Mouse (Mus musculus) cortical plate, adult 2 months (tissue): Measurements from ENCODE around the gene Sh3bgr. TPM values are rescaled to one million over a fixed set of nuclear protein-coding genes. Genes with fewer than 3 reads are reported as not detected.
A peak's percentile ranks its signal among the peaks of the same experiment; 100 is the strongest.

Source experiments
- H3K27ac ChIP-seq: fragments of 200-500 bp; 2 replicates; pipeline ENCODE4 v1.5.1; 2012; ENCODE audit warnings: low read length, control low read depth, inconsistent platforms; ENCODE audit not compliant: insufficient read depth
- H3K4me1 ChIP-seq: fragments of 200-500 bp; 2 replicates; pipeline ENCODE4 v1.6.1; 2011; ENCODE audit warnings: low read length; ENCODE audit not compliant: control insufficient read depth, insufficient read depth
- H3K4me3 ChIP-seq: fragments of 200-500 bp; 2 replicates; pipeline ENCODE4 v1.5.1; 2011; ENCODE audit warnings: mild to moderate bottlenecking, low read length, control low read depth; ENCODE audit not compliant: insufficient read depth
- CTCF ChIP-seq: fragments of 200-500 bp; IDR thresholded peaks from 2 replicates; pipeline ENCODE4 v1.5.1; 2011; ENCODE audit warnings: mild to moderate bottlenecking, control low read depth, low read length; ENCODE audit not compliant: insufficient read depth; ENCODE audit errors: extremely low read depth
- POLR2A ChIP-seq: fragments of 200-500 bp; IDR thresholded peaks from 2 replicates; pipeline ENCODE4 v1.6.1; 2011; ENCODE audit warnings: mild to moderate bottlenecking, low read length, control low read depth; ENCODE audit not compliant: insufficient read depth; ENCODE audit errors: extremely low read depth
- polyA plus RNA-seq: library from polyadenylated mRNA; depleted of rRNA; stranded (reverse); fragments of >200 nt; gene quantifications from 2 replicates; pipeline ENCODE4 v1.2.3, GENCODE M21; 2012

The Sh3bgr gene
- polyA plus RNA-seq, 1 experiment = 2.5 TPM

DNA sequence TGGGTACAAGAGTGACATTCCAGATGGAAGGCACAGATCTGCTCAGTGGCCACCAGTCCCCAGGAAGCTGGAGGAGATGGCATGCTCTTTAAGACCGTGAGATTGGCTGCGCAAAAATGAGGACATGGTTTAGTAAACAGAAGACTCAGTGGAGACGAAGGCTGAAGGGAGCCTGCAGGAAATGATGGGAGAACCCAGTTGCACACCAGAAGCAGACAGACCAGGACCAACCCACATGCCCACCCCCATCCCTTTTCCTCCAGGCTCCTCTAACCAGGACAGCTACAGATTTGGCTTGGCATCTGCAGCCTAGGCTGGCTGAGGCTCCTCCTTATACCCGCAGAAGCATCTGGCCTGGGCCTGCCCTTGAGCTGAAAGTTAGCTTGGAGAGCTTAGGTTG is 38.9 kb upstream of the Sh3bgr start:
- TF ChIP-seq CTCF (no peak), POLR2A (no peak)
- H3K4me3 ChIP-seq = no peak overlapping the region
- peaks cover 5% of the 10 kb centered on the region for H3K4me1 ChIP-seq
- no peak overlapping the region for H3K27ac ChIP-seq

DNA sequence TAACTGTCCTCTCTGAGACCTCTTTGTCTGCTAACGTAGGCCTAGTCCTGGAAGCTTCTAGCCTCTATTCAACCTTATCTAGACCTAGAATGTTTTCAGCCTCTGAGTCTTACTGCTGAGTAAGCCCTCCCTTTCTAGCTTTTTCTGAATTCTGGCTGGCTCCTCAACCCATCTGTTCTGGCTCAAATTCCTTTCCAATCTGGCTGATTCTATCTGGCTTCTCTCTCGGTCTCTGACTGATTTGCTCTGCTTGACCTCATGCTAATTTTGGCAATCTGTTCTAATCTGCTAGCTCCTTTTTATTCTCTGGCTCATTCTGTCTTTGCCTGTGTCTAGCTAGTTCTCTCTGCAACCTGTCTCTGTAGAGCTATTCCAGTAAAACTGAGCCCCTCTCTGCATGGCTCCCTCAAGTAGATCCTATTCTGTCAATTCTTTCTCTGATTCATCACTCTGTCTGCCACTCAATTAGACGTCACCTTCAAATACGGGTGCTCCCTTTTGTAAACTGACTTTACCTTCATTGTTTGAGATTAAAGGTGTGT is 34.5 kb upstream of the Sh3bgr start:
- H3K4me1 ChIP-seq = no peaks in the 10 kb centered on the region
- no peak overlapping the region for H3K4me3 ChIP-seq
- H3K27ac ChIP-seq = no peak overlapping the region
- TF ChIP-seq CTCF (no peak), POLR2A (no peak)

DNA sequence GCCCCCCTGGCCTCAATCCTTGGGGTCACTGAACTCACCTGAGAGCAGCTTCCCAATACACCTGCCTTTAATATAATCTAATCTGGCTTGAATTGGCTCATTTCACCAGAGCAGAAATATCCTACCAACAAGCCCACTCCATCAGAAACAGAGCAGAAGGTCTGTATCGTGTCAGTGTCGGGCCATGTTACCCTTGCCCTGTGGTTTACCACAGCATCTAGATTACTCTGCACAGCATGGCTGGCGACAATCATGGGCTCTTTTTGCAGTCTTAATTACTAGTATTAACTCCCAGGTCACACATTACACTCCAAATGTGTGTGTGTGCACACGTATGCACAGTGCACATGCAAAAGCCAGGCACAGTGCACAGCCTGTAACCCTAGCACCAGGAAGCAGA is 31.4 kb upstream of the Sh3bgr start:
- Histone ChIP-seq H3K27ac (no peak overlapping the region), H3K4me3 (no peak overlapping the region), H3K4me1 (no peaks in the 10 kb centered on the region)
- TF ChIP-seq CTCF (no peak), POLR2A (no peak)

DNA sequence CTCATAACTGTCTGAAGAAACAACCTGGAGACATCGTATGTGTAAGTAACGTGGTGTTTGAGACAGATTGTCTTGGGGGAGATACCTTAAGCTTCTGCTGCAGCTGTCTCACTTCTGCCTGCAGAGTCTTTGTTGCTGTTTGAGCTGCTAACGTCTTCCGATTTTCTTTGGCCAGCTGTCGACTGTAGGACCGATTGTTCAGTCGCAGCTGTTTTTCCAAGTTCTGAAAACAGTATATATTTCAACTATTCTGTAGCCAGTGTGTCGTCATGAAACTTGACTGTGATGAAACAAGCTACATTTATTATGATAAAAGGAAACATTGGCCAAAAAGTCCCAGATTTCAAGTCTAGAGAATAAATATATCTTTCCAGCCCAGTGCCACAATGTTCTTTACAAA is 26.6 kb upstream of the Sh3bgr start:
- H3K4me3 ChIP-seq = no peak overlapping the region
- TF ChIP-seq CTCF = no peak
- no peak for TF ChIP-seq POLR2A
- no peaks in the 10 kb centered on the region for H3K4me1 ChIP-seq
- H3K27ac ChIP-seq = no peak overlapping the region

DNA sequence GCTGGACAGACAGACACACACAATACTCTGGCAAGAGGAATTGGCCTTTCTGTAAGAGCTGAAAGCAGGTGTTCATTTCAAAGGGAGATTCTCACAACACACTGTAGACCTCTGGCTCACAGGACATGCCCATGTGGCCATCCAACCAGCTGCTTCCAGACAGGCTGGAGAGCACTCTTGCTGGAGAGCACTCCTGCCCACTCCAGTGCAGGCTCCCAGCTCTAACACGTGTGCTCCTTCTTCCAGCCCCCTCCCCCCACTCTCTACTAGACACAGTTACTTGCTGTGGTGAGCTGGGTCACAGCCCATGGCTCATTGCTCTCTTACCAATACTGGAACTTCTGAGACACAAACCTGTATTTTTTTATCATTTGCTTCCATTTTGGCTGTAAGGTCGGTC is 24.9 kb upstream of the Sh3bgr start:
- no peak for TF ChIP-seq CTCF
- TF ChIP-seq POLR2A = no peak
- Histone ChIP-seq H3K27ac (no peak overlapping the region), H3K4me1 (no peaks in the 10 kb centered on the region), H3K4me3 (no peak overlapping the region)

DNA sequence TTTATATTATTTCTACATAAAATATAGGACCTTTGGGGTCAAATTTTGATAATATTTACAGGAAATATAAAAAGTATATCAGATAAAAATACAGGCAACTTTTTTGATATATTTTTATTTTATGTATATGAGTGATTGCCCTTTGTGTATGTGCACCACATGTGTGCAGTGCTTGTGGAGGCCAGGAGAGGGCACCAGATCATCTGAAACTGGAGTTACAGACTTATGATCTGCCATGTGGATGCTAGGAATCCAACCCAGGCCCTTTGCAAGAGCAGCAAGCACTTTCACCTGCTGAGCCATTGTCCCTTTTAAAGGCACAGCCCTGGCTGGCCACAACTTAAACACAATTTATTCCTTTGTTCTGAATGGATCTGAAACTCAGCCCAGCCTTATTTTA is 21.1 kb upstream of the Sh3bgr start:
- no peaks in the 10 kb centered on the region for H3K4me1 ChIP-seq
- H3K27ac ChIP-seq = no peak overlapping the region
- TF ChIP-seq POLR2A (no peak), CTCF (no peak)
- no peak overlapping the region for H3K4me3 ChIP-seq

DNA sequence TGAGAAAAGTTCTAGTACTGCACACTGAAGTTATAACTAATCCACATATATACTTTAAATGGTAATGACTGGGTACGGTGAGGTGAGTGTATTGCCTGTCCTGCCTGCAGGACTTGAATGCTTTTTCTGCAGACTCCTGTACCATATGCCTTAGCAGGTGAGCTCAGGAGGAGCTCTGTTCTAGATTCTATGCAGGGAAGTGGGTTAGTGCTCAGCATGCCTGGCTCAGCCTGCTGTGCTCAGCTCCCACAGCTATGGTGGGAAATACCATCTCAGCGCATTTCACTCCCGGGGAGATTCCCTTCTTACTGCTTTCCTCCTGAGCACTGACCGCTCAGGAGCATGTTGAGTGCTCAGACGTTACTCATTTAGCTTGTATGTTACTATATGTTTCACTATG is 12.6 kb upstream of the Sh3bgr start:
- TF ChIP-seq POLR2A (no peak), CTCF (no peak)
- H3K27ac ChIP-seq = no peak overlapping the region
- no peak overlapping the region for H3K4me3 ChIP-seq
- H3K4me1 ChIP-seq = no peaks in the 10 kb centered on the region

DNA sequence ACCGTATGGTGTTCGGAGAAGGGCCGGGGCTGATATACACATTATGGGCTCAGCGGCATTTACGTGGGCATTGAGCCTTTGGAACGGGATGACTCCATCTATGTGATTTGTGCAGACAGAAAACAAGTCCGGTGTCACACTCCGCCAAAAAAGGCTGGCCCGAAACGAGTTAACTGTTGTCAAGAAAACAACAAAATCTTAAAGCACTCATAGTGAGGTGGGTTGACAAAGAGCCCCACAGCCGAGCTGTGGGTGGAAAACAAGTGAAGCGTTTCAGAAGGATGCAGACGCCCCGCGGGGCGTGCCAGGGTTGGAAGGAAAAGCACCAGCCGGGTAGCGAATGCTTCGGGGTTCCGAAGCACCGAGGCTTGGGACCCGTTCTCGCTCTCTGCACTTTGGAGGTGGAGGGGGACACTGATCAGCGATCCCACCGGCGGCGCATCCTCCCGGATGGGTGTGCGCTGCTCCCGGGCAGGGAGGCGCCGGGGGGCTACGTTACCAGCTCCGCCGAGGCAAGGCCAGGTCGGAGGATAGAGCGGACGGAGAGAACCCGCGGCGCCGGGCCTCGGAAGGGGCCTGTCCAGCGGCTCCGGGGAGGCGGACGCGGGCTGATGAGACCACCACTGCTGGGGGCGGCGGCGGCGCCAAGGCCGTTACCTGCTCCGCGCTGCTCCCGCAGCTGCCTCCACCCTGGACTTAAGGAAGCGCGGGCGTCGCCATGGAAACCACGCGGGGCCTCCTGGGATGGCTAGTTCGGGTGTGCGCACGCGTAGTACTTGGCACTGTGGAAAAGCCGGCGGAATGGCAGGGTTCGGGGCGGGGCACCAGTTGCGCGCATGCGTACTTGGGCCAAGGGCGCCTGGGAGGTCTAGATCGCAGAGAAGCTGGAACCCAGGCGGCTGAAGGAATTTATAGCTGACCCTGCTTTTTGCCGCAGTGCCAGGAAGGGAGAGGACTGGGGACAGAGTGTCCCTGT is 8.4 kb upstream of the Sh3bgr start, which contains the start of gene Lca5l:
Gene Lca5l, minus strand, starts transcription at position 741 of the 976 bp plus-strand sequence.
- Histone ChIP-seq H3K4me3 (peak within 1 kb of the TSS; percentile 67), H3K4me1 (no peaks in the 10 kb centered on the region), H3K27ac (peak within 1 kb of the TSS; percentile 86)
- TF ChIP-seq CTCF (no peak), POLR2A (peak; percentile 88)

DNA sequence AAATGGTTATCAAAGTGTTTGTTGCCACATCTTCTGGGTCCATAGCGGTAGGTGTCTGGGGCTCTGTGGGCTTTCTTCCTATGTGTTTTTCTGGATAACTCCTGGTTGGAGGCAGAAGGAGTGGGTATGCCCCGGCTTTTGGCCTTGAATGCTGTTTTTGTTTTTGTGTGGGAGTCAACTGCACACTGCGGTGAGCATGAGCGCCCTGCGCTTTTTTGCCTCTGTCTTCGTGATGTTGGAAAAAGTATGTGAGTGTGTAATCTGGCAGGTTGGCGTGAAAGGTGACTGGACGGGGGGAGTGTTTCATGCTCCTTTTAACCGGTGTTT is 415 bp downstream of the Sh3bgr start:
- Histone ChIP-seq H3K4me3 (0 out of 2 replicates have a peak overlapping the region, but pooled peaks have one; percentile 11), H3K4me1 (no peaks in the 10 kb centered on the region), H3K27ac (no peak overlapping the region)
- TF ChIP-seq POLR2A (no peak), CTCF (no peak)

DNA sequence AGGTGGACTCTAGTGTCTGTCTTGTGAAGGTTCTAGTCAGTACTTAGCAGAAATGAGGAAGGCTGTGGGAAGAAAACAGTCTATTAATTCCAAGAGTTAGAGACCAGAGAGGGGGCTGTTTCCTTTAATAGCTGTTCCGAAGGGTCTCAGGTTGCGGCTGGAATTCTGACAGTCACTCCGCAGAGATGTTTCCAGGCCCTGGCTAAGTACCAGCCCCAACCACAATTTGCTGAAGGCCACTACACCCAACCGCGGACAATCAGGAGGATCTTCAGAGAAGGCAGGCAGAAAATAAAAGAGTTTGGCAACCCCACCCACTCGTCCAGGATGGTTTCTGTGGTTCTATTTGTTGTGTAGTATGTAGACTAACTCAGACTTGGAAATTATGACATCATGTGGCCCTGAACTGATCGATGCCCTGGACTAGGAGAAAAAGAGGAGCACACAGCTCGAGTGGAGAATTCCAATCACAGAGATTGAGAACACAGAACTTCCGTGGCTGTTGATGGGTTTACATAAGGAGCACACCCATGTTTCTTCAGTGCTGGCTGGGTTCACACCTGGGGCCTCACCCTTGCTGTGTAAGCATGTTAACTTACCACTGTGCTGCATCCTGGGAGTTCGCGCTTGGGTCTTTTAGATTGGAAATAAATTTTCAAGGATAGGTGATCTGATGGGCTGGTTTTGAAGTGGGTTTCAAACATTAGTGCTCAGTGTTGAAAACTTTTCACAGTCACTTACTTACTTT is 1.4 kb downstream of the Sh3bgr start:
- Histone ChIP-seq H3K4me1 (no peaks in the 10 kb centered on the region), H3K4me3 (no peak overlapping the region), H3K27ac (no peak overlapping the region)
- TF ChIP-seq POLR2A = no peak
- TF ChIP-seq CTCF = no peak

DNA sequence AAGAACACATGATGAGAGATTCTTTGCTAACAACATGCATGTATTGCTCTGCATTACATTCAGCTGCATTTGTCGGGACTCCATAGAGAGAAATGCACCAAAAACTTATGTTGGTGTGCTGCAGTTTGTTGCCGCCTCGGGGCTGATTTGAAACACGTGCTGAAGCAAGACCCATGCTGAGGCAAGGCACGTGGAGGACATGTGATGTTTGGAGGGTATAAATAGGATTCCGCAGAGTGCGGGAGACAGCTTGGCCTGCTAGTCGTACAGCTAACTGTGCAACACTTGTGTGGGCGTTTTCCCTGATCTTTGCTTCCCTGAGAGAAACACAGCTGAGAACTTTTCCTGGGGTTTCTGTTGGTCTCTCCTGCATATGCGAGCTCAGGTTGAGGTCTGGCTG is 9.5 kb downstream of the Sh3bgr start:
- no peak for TF ChIP-seq POLR2A
- Histone ChIP-seq H3K27ac (no peak overlapping the region), H3K4me1 (peaks cover 3% of the 10 kb centered on the region), H3K4me3 (no peak overlapping the region)
